Mouse (Mus musculus) gastrocnemius, adult 18-20 months (tissue): ENCODE results near the gene Epp13. TPM values are rescaled to one million over a fixed set of nuclear protein-coding genes. Genes with fewer than 3 reads are reported as not detected.
"Not testable (repeated sequence)": the region's sequence is repeated elsewhere in the genome, so short reads cannot be mapped to it uniquely, and the experiment has no call there.

Experiments used
- DNase-seq: peaks from one replicate; pipeline ENCODE4 v3.0.0; 2021; ENCODE audit warnings: low spot score
- total RNA-seq, 2 experiments: library from RNA; stranded (reverse); gene quantifications; 2 replicates each; pipeline ENCODE4 v1.2.3; 2021

The Epp13 gene
- total RNA-seq, 2 experiments from 2014 or later = not detected

DNA sequence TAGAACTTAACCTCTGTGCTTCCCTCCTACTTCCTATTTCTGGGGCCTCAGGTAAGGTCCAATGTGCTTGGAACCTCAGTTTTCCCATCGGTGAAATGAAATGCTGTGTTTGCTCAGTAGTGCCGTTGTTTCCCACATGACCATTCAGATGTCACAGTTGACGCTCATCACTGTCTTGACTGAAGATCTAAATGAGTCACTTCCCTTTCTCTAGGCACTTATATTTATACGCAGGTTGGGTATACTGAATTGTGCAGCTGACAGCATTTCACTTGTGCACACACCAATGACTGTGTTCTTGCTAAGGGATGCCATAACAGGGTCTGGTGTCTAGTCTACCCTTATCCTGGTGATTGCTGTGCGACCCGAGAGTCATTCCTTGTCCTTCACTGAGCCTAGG is 32.9 kb downstream of the Epp13 start:
- DNase-seq = no peak

DNA sequence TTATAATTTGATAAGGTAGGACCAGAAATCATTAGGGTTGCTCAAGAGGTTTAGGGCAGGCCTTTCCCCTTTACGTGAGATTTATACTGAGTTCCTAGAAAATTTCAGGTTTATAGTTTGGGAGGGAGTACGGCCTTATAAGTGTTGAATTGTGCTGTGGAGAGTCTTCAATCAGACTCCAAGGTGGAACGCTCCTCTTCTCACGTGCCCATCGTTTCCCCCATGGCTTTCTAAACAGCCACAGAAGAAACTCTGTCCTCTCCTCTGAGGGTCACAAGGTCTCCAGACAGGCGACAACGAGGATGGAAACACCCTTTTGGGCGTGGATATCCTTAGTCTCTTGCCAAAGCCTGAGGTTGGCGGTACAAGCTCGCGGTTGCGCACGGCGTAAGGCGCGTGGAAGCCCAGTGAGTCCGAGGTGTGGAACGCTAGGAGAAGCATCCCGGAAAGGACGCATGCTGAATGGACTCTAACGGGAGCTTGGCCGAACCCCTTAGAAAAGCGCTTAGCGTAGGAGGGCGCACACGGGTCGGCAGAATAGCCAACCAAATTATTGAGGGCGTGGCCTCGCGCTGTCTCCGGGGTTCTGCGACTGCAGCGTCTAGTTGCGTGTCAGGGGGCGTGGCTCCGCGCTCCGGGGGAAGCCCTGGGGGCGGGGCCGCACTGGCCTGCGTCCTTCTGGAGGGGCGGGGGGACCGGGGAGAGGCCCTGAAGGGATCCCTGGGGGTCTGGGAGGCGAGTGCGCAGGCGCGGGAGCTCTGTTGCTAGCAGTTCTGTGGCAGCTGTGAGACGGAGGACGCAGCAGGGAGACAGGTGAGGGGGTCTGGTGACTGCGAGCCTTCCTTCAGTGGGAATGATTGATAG is 33.6 kb downstream of the Epp13 start, which contains the start of gene Zfp667:
Gene Zfp667, plus strand, starts transcription at position 738 of the 864 bp plus-strand sequence.
- peak; percentile 98 for DNase-seq

DNA sequence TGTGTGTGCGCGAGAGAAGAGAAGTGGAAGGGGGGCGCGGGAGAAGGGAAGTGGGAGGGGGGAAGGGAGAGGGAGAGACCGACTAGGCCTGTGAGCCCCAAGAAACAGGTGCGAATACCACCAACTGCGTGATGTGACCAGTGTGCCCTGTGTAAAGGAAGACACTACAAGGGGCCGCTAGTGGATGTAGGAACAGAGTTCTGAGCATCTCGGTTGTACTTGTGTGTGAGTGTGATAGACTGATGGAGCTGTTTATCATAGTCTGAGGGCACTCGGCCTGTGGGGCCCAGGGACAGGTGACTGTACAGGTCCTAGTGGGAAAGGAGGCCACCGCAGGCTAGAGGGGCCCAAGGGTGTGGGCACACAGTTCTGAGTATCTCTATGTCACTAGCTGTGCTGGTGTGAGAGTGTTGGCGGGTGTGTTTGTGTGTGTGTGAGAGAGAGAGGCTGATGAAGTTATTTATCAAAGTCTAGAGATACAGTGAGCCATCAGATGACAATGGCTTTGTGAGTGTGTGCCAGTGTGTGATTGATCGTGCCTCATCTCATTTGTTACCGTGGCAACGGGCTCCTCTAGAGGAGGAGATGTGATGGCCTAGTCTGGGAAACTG is 34.5 kb downstream of the Epp13 start:
- DNase-seq = no peak

DNA sequence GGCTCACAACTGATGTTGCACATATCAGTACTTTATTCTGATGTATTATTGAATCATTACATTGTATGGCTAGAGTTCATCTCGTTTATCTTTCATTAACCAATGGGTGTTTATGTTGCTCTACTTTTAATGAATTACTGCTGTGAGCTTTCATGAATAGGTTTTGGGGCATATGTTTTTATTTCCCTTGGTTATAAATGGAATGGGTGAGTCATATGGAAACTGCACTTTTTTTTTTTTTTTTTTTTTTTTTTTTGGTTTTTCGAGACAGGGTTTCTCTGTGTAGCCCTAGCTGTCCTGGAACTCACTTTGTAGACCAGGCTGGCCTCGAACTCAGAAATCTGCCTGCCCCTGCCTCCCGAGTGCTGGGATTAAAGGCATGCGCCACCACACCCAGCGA is 38.6 kb downstream of the Epp13 start:
- DNase-seq = not testable (repeated sequence)

DNA sequence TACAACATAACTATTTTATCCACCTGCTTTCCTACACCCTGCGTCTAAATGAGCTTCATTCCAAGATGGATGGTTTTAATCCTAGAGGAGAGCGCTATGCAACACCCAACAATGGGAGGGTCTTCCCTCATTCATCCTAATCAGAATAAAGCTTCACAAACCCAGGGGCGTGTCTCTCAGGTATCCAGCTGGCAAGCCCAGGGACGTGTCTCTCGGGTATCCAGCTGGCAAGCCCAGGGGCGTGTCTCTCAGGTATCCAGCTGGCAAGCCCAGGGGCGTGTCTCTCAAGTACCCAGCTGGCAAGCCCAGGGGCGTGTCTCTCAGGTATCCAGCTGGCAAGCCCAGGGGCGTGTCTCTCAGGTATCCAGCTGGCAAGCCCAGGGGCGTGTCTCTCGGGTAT is 48.3 kb downstream of the Epp13 start:
- DNase-seq = not testable (repeated sequence)

DNA sequence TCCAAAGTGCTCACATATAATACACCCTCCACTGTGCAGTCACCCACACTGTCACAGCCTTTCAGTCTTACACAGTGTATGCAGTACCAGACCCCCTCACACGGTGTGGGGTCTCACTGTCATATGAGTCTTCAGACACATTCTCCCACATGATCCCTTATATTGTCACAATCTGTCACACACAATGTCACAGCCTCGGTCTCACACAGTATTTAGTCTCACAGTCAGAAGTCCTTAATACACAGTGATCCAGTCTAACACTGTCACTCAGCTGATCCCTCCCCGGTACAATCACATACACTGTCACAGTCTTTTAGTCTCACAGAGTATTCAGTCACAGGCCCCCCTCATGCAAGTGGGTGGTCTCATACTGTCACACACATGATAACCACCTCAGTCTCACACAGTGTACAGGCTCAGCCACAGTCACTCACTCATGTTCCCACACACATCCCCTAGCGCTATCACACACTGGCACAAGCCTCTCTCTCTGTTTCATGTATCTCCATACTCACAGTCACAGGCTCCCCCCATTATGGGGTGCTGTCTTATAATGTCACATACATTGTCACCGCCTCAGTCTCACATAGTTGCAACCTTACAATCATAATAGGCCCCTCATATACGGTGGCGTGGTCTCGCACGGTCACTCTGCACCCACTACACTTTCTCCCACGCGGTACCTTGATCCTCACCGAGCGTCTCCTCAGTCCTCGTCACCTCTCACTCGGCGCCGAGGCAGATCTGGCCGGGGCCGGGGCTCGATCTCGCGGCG is 78.1 kb downstream of the Epp13 start:
- no peak for DNase-seq

DNA sequence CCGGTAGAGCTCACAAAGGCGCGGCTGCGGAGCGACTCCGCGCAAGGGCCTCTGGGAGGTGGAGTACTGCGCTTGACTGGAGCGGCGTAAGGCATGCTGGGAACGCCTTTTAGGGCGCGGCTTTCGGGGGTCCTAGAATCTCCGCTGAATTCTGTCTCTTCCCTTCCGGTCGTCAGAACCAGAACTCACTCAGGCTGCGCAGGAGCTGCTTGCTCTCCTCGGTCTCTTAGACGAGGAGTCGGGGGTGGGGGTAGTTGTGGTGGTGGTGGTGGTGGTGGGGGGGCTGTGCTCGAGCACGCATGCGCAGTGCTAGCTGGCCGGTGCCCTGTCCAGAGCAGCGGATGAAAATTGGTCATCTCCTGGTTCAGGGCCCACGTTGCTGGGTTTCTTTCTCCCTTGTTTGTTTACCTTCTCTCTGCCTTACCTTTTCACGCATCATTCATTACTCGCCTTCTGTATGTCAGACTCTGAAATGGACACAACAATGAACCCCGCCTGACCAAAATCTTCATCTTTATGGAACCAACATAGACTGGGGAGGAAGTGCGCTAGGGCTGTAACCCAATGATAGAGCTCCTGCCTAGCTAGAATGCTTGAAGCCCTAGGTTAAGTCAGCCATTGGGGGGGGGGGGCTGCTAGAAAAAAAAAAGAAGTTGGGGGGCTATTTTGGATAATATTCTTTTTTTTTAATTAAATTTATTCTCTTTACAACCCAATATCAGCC is 78.9 kb downstream of the Epp13 start, which contains the start of gene Zfp583:
Gene Zfp583, minus strand, starts transcription at position 53 of the 724 bp plus-strand sequence.
- DNase-seq = peak; percentile 73

Other genes with a start within 250 kb of the Epp13 start
- not detected for gene Vmn1r65, start 241.7 kb upstream of the Epp13 start, total RNA-seq
- gene Nlrp4c, start 207.5 kb upstream of the Epp13 start, total RNA-seq = not detected
- gene Zfp787, start 96.7 kb upstream of the Epp13 start, total RNA-seq = 10 to 100 TPM; 27.2 to 27.6 TPM
- gene Zfp444, start 80.5 kb upstream of the Epp13 start, total RNA-seq = 10 to 100 TPM in 1 of 2 experiments, 1 to 10 TPM in 1; 6.3 to 10.0 TPM
- gene Galp, start 55.6 kb upstream of the Epp13 start, total RNA-seq = not detected
- gene Zscan5b, start 30.4 kb upstream of the Epp13 start, total RNA-seq = not detected
- 1 to 10 TPM; 3.3 to 4.2 TPM for gene Zfp667, start 33.9 kb downstream of the Epp13 start, total RNA-seq
- under 1 TPM; 0.43 to 0.50 TPM for gene Zfp583, start 78.6 kb downstream of the Epp13 start, total RNA-seq
- gene Gm3854, start 91.0 kb downstream of the Epp13 start, total RNA-seq = under 1 TPM; 0.32 to 0.45 TPM
- 1 to 10 TPM; 1.8 to 2.5 TPM for gene Zfp78, start 110.6 kb downstream of the Epp13 start, total RNA-seq
- 1 to 10 TPM in 1 of 2 experiments, under 1 TPM in 1; 0.90 to 1.0 TPM for gene Zfp28, start 130.6 kb downstream of the Epp13 start, total RNA-seq
- gene Smim17, start 146.0 kb downstream of the Epp13 start, total RNA-seq = under 1 TPM; 0.12 to 0.16 TPM
- not detected for gene Gm20715, start 157.6 kb downstream of the Epp13 start, total RNA-seq
- gene Olfr1344, start 186.0 kb downstream of the Epp13 start, total RNA-seq = not detected
- not detected for gene Olfr1336, start 203.5 kb downstream of the Epp13 start, total RNA-seq
- gene Olfr1346, start 214.4 kb downstream of the Epp13 start, total RNA-seq = not detected
- gene Olfr5, start 234.2 kb downstream of the Epp13 start, total RNA-seq = not detected
- not detected for gene Olfr1347, start 247.0 kb downstream of the Epp13 start, total RNA-seq